Mouse (Mus musculus): ENCODE results near the gene Lgals7. TPM values are rescaled to one million over a fixed set of nuclear protein-coding genes. Genes with fewer than 3 reads are reported as not detected.
A peak's percentile ranks its signal among the peaks of the same experiment; 100 is the strongest.
"Not testable (repeated sequence)": the region's sequence is repeated elsewhere in the genome, so short reads cannot be mapped to it uniquely, and the experiment has no call there.

Lgals7 gene
- total RNA-seq, 4 experiments from 2014 or later, result not detected

GRCm38 (mm10) chr7:28877155-28877554 is 13.5 kb downstream of the Lgals7 start:
- DNase-seq (ENCODE audit: low spot score in 2 of 2), result no peak

DNA sequence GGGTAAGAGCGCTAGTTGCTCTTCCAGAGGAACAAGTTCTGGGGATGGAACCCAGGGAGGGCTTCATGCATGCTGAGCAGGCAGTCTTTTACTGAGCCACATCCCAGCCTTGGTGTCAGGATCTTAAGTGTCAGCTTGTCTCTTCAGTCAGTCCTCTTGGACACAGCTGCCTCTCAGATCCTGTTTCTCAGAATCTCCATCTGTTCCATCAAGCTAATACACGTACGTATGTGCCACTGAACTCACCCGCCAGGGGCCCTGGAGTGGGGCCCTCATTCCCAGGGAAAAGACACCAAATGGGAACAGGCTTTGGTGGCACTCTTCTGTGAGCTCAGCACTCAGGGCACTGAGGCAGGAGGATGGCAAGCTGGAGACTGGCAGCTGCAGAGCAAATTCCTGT is 14.2 kb downstream of the Lgals7 start:
- DNase-seq (ENCODE audit: low spot score in 2 of 2), result no peak

DNA sequence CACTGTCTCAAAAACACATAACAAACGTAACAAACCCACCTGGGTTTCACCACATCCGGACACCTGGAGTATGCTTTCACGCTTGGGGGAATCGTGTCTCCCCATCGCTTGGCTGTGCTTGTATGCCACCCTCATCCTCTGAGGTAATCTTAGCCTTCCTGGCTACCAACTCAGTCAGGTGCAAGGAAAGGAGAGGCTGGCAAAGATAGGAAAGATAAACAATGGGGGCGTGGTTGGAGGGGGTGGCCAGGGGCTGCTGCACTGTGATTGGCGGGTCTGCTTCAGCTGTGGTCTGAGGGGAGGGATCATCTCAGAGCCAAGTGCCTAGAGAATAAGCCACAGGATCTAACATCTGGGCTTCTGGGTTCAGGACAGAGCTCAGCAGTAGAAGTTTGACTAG is 16.0 kb downstream of the Lgals7 start:
- DNase-seq (ENCODE audit: low spot score in 2 of 2), result no peak

- DNase-seq (ENCODE audit: low spot score in 2 of 2), result no peak
Measured at GRCm38 (mm10) chr7:28880554-28880953, 16.9 kb downstream of the Lgals7 start.

DNA sequence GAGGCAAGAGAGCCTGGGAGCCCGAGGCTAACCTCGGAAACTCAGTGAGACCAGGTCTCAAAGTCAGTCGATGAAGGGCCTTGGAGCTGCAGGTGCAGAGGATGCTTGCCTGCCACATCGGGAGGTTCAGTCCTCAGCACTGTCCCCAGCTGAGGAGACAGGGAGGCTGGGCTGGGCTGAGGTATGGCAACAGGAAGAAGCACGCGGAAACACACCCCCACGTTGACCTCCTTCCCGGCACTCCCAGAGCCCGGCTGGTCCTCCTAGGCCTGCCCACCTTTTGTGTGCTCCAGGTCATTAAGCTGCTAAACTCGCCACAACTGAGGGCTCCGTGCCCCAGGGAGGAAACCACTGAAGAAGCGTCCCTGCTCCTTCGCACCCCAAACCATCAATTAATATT is 17.5 kb downstream of the Lgals7 start, which contains the start of gene Capn12:
Gene Capn12 (plus strand): TSS at position 224 of the 400 bp plus-strand sequence.
- DNase-seq (ENCODE audit: low spot score in 2 of 2), result no peak

- DNase-seq (ENCODE audit: low spot score in 2 of 2), result no peak
Measured at GRCm38 (mm10) chr7:28883039-28883438, 19.4 kb downstream of the Lgals7 start.

GRCm38 (mm10) chr7:28883704-28884103 is 20.1 kb downstream of the Lgals7 start:
- DNase-seq (ENCODE audit: low spot score in 2 of 2), result not testable (repeated sequence)

DNA sequence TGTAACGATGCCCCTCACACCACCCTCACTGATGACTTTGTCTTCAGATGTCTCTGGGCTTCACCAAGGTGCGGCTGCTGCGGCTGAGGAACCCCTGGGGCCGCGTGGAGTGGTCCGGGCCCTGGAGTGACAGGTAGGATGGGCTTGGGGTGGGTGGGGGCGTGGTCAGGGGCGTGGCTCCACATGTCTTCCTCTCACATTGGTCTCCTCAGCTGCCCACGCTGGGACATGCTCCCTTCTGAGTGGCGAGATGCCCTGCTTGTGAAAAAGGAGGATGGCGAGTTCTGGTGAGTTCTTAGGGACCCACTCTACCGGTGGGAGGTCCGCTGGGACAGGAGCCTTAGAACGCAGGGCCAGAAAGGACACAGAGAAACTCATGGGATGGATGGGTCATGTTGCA is 22.8 kb downstream of the Lgals7 start:
- no peak for DNase-seq (ENCODE audit: low spot score in 2 of 2)

- no peak for DNase-seq (ENCODE audit: low spot score in 2 of 2)
Measured at GRCm38 (mm10) chr7:28888701-28889161, 25.1 kb downstream of the Lgals7 start.

- no peak for DNase-seq (ENCODE audit: low spot score in 2 of 2)
Measured at GRCm38 (mm10) chr7:28892601-28893000, 28.9 kb downstream of the Lgals7 start.

GRCm38 (mm10) chr7:28893643-28894265 is 30.1 kb downstream of the Lgals7 start:
- DNase-seq (ENCODE audit: low spot score in 2 of 2), result no peak

GRCm38 (mm10) chr7:28894942-28895341 is 31.3 kb downstream of the Lgals7 start:
- DNase-seq (ENCODE audit: low spot score in 2 of 2), result no peak

DNA sequence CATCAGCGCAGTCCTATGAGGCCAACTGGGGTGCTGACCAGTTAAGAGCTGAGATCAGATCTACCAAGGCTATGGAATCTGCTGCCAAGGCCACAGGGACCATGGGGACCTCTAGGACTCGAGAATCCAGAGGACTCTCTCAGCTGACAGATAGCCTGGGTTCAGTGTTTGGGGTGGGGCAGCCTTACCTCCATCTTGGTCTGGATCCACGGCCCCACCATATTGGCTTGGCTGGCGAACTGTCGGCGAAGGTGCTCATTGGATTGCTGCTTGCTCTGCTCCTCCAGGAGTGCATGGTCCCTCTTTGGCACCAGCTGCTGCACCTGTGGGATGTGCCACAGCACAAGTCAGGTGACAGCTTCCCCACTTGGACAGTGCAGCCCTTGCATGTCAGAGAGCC is 34.0 kb downstream of the Lgals7 start:
- no peak for DNase-seq (ENCODE audit: low spot score in 2 of 2)

DNA sequence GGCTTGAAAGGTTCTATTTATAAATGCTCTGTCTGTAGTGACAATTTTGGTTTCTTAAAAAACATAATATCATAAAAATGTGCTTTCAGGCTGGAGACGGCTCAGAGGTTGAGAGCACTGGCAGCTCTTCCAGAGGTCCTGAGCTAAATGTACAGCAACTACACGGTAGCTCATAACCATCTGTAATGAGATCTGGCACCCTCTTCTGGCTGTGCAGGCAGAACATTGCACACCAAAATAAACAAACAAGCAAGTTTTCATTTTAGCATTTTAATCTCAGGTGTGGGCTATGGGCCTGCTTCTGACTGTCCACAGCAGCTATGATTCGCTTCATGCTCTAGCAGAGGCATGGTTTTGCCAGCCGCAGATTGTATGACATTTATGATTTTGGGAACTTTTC is 36.3 kb downstream of the Lgals7 start:
- no peak for DNase-seq (ENCODE audit: low spot score in 2 of 2)

DNA sequence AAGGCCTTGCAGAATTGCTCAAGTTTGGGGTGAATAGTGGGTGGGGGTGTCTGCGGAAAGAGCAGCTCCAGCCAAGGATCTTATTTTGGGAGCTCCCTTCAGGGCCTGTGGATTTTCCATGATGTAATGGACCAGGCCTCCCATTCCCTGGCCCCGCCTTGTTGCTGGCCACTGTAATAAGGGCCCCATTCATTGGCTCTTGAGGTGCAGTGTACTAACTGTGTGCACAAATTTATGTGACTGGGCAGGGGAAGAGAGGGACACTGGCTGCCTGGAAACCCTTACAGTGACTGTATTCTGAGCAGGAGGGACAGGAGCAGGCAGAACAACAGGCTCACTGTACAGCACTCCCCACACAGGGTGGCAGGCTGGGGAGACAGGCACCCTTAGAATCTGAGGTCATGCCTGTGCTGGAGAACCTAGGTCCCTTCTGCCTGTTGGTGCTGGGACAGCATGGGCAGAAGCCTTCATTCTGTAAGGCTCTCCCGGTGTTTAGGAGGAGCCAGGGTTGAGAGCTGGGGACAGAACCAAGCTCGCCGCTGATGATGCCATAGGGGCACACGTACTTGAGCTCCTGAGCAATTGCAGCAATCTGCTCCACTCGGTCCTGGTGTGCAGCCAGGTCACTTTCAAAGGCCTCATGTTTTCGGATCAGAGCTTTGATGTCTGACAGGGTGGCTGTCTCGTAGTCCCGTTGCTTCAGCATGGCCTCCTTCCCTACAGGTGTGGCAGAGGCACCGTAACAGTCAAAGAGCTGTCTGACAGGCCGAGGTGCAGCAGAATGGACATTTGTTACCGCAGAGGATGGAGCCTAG is 37.9 kb downstream of the Lgals7 start:
- DNase-seq (ENCODE audit: low spot score in 2 of 2), result peak in 1 of 2 experiments; percentile 40

GRCm38 (mm10) chr7:28902180-28902579 is 38.5 kb downstream of the Lgals7 start:
- no peak for DNase-seq (ENCODE audit: low spot score in 2 of 2)

GRCm38 (mm10) chr7:28902809-28903208 is 39.2 kb downstream of the Lgals7 start:
- DNase-seq (ENCODE audit: low spot score in 2 of 2), result no peak

- DNase-seq (ENCODE audit: low spot score in 2 of 2), result no peak
Measured at GRCm38 (mm10) chr7:28903778-28904177, 40.1 kb downstream of the Lgals7 start.

- no peak for DNase-seq (ENCODE audit: low spot score in 2 of 2)
Measured at GRCm38 (mm10) chr7:28907195-28907594, 43.5 kb downstream of the Lgals7 start.

GRCm38 (mm10) chr7:28911632-28912031 is 48.0 kb downstream of the Lgals7 start:
- peak; percentile 27 to 45 for DNase-seq (ENCODE audit: low spot score in 2 of 2)

DNA sequence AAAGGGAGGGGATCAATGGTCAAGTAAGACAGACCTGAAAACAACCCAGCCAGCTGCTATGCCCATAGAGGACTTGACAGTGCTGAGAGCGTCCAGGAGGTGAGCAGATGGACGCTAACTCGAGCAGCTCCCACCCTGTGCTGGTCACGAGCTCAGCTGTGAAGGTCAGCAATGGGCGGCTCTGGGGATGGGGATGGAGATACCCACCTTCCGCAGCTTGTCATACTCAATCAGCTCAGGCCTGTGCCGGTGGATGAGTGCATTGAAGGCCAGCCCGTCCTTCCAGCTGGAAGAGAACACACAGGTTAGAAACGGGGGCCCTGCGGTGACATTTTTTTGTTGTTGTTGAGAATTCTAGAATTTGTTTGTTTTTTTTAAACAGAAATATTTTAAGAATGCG is 49.5 kb downstream of the Lgals7 start:
- no peak for DNase-seq (ENCODE audit: low spot score in 2 of 2)

Data from gastrocnemius, adult 8-10 months (tissue).